Mouse (Mus musculus): Measurements from ENCODE around the gene Kcnk16.

- TF ChIP-seq E2F4 (IDR thresholded peaks at IDR 0.05; ENCODE audit: insufficient read depth) (no peak), POLR2A (IDR thresholded peaks at IDR 0.05; ENCODE audit: insufficient read length, low read depth) (no peak), MAX (IDR thresholded peaks at IDR 0.05; ENCODE audit: low read depth) (no peak)
These were observed 25.8 kb downstream of the Kcnk16 start for GRCm38 (mm10) chr14:20243158-20243557.

Data from myocyte (in vitro differentiated cells).